Mouse (Mus musculus) kidney, postnatal 4 days (tissue): ENCODE measurements at regions not wholly inside any gene's neighbourhood (a gene's known extent, or its start where the extent isn't known, plus 50 kb on each side); places are given as distances from the start of the nearest gene placed in this dataset.

Experiments
- DNase-seq, 2 experiments: peaks; one replicate each; pipeline ENCODE4 v3.0.0; 2021; ENCODE audit warnings: mixed read lengths in 2 of 2

- DNase-seq = no peak
Measured at GRCm38 (mm10) chr3:154388656-154389055, 58.2 kb upstream of the Lhx8 start.

DNA sequence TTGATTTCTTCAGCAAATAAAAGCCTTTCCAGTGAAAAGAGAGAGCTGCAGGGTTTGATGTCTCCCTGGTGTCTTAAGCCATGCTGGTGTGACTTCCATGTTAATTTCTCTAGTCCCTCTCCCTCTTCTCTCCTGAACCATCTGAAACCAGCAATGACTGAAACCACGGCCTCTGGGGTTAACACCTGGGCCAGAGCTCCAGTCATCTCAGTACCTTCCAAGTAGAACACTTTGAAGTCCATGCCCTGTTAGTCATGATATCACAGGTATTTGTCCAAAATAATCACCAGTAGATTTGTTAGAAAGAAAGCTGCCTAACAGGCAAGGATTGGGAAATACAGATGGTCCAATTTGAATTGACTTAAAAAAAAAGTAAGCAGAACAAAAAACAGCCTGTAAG lies 56.8 kb upstream of the Lhx8 start:
- DNase-seq = no peak

GRCm38 (mm10) chr3:154385831-154386312 lies 55.4 kb upstream of the Lhx8 start:
- no peak for DNase-seq

- DNase-seq = no peak
Measured at GRCm38 (mm10) chr3:154382811-154383210, 52.4 kb upstream of the Lhx8 start.

DNA sequence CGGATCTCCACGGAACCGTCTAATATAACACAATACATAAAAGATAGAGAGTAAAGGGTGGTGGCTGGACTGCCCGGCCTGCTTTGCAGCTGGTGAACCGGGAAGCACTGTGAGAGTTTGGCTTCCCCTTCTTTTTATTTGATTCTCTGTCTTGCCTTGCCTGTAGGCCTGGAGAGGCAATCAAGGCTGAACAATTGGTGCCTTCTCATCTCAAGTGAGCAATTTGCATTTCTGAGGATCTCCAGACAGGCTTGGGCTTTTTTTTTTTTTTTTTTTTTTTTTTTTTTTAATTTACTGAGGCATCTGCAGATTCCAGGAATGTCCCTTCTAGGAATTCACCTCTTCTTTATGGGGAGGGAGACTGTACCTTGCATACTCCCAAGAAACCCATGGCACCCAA lies 51.1 kb upstream of the Lhx8 start:
- DNase-seq = no peak
